Mouse (Mus musculus) granulocyte monocyte progenitor cell, adult 5-6 weeks (primary cell): ENCODE data around the gene Itga5. TPM values are rescaled to one million over a fixed set of nuclear protein-coding genes. Genes with fewer than 3 reads are reported as not detected.

Experiments used
- ATAC-seq: replicated peaks from 2 replicates; pipeline ENCODE4 v1.8.0; 2016; ENCODE audit warnings: mild to moderate bottlenecking, moderate TSS enrichment, inconsistent platforms; ENCODE audit not compliant: poor library complexity, severe bottlenecking
- total RNA-seq, 2 experiments: library from RNA; stranded (forward) in 1 of 2; stranded (reverse) in 1 of 2; fragments of 200-712, 200-1000 nt in 1 of 2; fragments of >200 nt in 1 of 2; fragmentation: Nextera tagmentation in 1 of 2; gene quantifications; 2 replicates each; pipeline ENCODE4 v1.2.3; 2014 to 2017

The Itga5 gene
- total RNA-seq, 2 experiments from 2014 or later, result 12.7 to 29.8 TPM

- ATAC-seq, result no peak
These were observed 66.9 kb downstream of the Itga5 start for GRCm38 (mm10) chr15:103299644-103300043.

GRCm38 (mm10) chr15:103298861-103299616 lies 67.5 kb downstream of the Itga5 start:
- ATAC-seq, result no peak

DNA sequence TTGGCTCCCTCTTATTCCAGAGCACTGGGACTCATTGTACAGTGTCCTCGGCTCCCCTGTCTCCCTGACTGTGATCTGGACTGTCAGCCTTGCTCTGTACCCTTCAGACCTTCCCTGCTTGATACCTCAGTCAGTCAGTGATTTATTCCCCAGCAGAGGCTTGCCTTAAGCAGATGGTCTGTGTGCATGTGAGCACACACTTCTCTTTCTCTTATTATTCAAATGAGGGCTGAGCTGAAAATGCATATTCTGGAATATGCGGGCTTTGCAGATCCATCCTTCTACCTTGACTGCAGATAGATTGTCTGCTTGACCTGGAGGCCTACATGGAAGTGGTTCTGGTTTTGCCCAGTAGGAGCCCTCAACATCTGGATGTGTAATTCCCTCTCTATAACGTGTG lies 68.5 kb downstream of the Itga5 start:
- ATAC-seq, result no peak

GRCm38 (mm10) chr15:103297313-103297712 lies 69.2 kb downstream of the Itga5 start:
- ATAC-seq, result no peak

GRCm38 (mm10) chr15:103295851-103296250 lies 70.7 kb downstream of the Itga5 start:
- no peak for ATAC-seq

DNA sequence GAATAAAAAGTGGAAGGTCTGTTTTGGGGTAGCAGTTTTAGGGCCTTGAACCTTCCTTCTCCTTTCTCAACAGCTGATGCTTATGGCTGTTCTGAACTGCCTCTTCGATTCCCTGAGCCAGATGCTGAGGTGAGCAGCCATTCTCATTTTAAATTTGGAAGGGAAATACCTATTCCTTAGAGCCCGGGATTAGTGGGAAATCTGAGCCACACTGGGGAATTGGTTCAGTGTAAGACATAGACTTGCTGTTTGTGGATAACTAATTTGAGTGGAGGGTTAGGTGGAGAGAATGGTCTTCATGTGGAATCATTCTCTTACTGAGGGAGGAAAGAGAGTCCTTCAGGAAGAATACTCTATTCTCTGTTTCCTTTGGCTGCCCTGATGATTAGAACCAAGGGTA lies 71.9 kb downstream of the Itga5 start:
- ATAC-seq, result no peak

Other genes with a start within 250 kb of the Itga5 start
- 3.3 and 4.7 TPM in 2 replicates for gene Smug1, start 199.7 kb downstream of the Itga5 start, total RNA-seq (2014; fragmentation: Nextera tagmentation)
- gene Smug1, start 199.7 kb downstream of the Itga5 start, total RNA-seq (2017), result 1.8 and 4.0 TPM in 2 replicates
- 105 and 120 TPM in 2 replicates for gene Cbx5, start 126.9 kb downstream of the Itga5 start, total RNA-seq (2014; fragmentation: Nextera tagmentation)
- 225 and 229 TPM in 2 replicates for gene Cbx5, start 126.9 kb downstream of the Itga5 start, total RNA-seq (2017)
- 605 and 693 TPM in 2 replicates for gene Hnrnpa1, start 126.3 kb downstream of the Itga5 start, total RNA-seq (2014; fragmentation: Nextera tagmentation)
- gene Hnrnpa1, start 126.3 kb downstream of the Itga5 start, total RNA-seq (2017), result 956 and 1,234 TPM in 2 replicates
- 159 and 180 TPM in 2 replicates for gene Nfe2, start 108.4 kb downstream of the Itga5 start, total RNA-seq (2014; fragmentation: Nextera tagmentation)
- 112 and 174 TPM in 2 replicates for gene Nfe2, start 108.4 kb downstream of the Itga5 start, total RNA-seq (2017)
- gene Copz1, start 94.0 kb downstream of the Itga5 start, total RNA-seq (2014; fragmentation: Nextera tagmentation), result 229 and 240 TPM in 2 replicates
- 80.3 and 87.2 TPM in 2 replicates for gene Copz1, start 94.0 kb downstream of the Itga5 start, total RNA-seq (2017)
- 0.77 and 1.0 TPM in 2 replicates for gene Gpr84, start 56.2 kb downstream of the Itga5 start, total RNA-seq (2014; fragmentation: Nextera tagmentation)
- 0.77 and 1.1 TPM in 2 replicates for gene Gpr84, start 56.2 kb downstream of the Itga5 start, total RNA-seq (2017)
- gene Zfp385a, start 26.7 kb downstream of the Itga5 start, total RNA-seq (2014; fragmentation: Nextera tagmentation), result 17.5 and 24.9 TPM in 2 replicates
- gene Zfp385a, start 26.7 kb downstream of the Itga5 start, total RNA-seq (2017), result 1.8 and 2.7 TPM in 2 replicates
- gene Gtsf1, start 63.7 kb upstream of the Itga5 start, total RNA-seq (2014; fragmentation: Nextera tagmentation), result not detected in 2 replicates
- not detected in 2 replicates for gene Gtsf1, start 63.7 kb upstream of the Itga5 start, total RNA-seq (2017)
- 0.86 TPM in 1 of 2 replicates, not detected in the other for gene Gtsf2, start 81.7 kb upstream of the Itga5 start, total RNA-seq (2014; fragmentation: Nextera tagmentation)
- gene Gtsf2, start 81.7 kb upstream of the Itga5 start, total RNA-seq (2017), result not detected in 2 replicates
- gene Nckap1l, start 87.0 kb upstream of the Itga5 start, total RNA-seq (2014; fragmentation: Nextera tagmentation), result 77.4 and 94.2 TPM in 2 replicates
- 106 and 107 TPM in 2 replicates for gene Nckap1l, start 87.0 kb upstream of the Itga5 start, total RNA-seq (2017)
- 6.6 and 7.2 TPM in 2 replicates for gene Pde1b, start 136.3 kb upstream of the Itga5 start, total RNA-seq (2014; fragmentation: Nextera tagmentation)
- 2.3 and 3.3 TPM in 2 replicates for gene Pde1b, start 136.3 kb upstream of the Itga5 start, total RNA-seq (2017)
- gene Ppp1r1a, start 171.2 kb upstream of the Itga5 start, total RNA-seq (2014; fragmentation: Nextera tagmentation), result not detected in 2 replicates
- not detected in 2 replicates for gene Ppp1r1a, start 171.2 kb upstream of the Itga5 start, total RNA-seq (2017)
- gene Glycam1, start 198.3 kb upstream of the Itga5 start, total RNA-seq (2014; fragmentation: Nextera tagmentation), result not detected in 2 replicates
- gene Glycam1, start 198.3 kb upstream of the Itga5 start, total RNA-seq (2017), result not detected in 2 replicates